Mouse (Mus musculus) hindbrain, postnatal 0 days (tissue): ENCODE measurements at regions not wholly inside any gene's neighbourhood (a gene's known extent, or its start where the extent isn't known, plus 50 kb on each side); places are given as distances from the start of the nearest gene placed in this dataset.

Experiments
- ATAC-seq: fragments of 200-750 bp; cut with Nextera tagmentation; 2 replicates; pipeline ENCODE4 v1.8.0; 2017; ENCODE audit warnings: mild to moderate bottlenecking, moderate TSS enrichment, moderate library complexity
- DNase-seq: peaks from one replicate; pipeline ENCODE4 v3.0.0-alpha.2; 2015; ENCODE audit warnings: low spot score
- H3K27ac ChIP-seq: fragments of 300-500 bp; sonication (generic); 2 replicates; pipeline ENCODE4 v1.5.1; 2014; ENCODE audit warnings: mild to moderate bottlenecking
- H3K27me3 ChIP-seq: fragments of 300-500 bp; sonication (generic); 2 replicates; pipeline ENCODE4 v1.6.1; 2014; ENCODE audit warnings: low read length, mixed read lengths; ENCODE audit not compliant: insufficient read depth
- H3K36me3 ChIP-seq: fragments of 300-500 bp; sonication (generic); 2 replicates; pipeline ENCODE4 v1.6.1; 2014; ENCODE audit warnings: low read length, mixed read lengths; ENCODE audit not compliant: insufficient read depth
- H3K4me1 ChIP-seq: fragments of 300-500 bp; sonication (generic); 2 replicates; pipeline ENCODE4 v1.6.1; 2014; ENCODE audit warnings: antibody characterized with exemption, low read length, mixed read lengths; ENCODE audit not compliant: insufficient read depth
- H3K4me2 ChIP-seq: fragments of 300-500 bp; sonication (generic); 2 replicates; pipeline ENCODE4 v1.6.1; 2014; ENCODE audit warnings: low read depth, mild to moderate bottlenecking, low read length, moderate library complexity, mixed read lengths
- H3K4me3 ChIP-seq: fragments of 300-500 bp; sonication (generic); 2 replicates; pipeline ENCODE4 v1.5.1; 2014; ENCODE audit warnings: low read length
- H3K9ac ChIP-seq: fragments of 300-500 bp; sonication (generic); replicated peaks from 2 replicates; pipeline ENCODE4 v1.6.1; 2014; ENCODE audit warnings: mild to moderate bottlenecking, low read length, moderate library complexity, mixed read lengths
- H3K9me3 ChIP-seq: fragments of 300-500 bp; sonication (generic); 2 replicates; pipeline ENCODE4 v1.6.1; 2016; ENCODE audit warnings: low read length, mixed read lengths
- CTCF ChIP-seq: IDR thresholded peaks from 2 replicates; pipeline ENCODE4 v1.5.1; 2016; ENCODE audit warnings: antibody characterized with exemption, control low read depth, low read depth
- WGBS: fragments of 180-500 bp; shearing (Covaris S2); extraction: QIAGEN DNeasy Blood & Tissue Kit; methylation state at CpG from one replicate; pipeline ENCODE4 v1.1.7; 2014; 5-methylcytosine and 5-hydroxymethylcytosine counted together

- DNase-seq (no peak), ATAC-seq (no peak)
- H3K36me3 ChIP-seq, result no peaks in the 10 kb centered on the region
- TF ChIP-seq CTCF, result no peak
- no peak overlapping the region for H3K4me2 ChIP-seq
- H3K4me3 ChIP-seq, result no peak overlapping the region
- no peaks in the 10 kb centered on the region for H3K4me1 ChIP-seq
- H3K27me3 ChIP-seq, result no peaks in the 10 kb centered on the region
- H3K27ac ChIP-seq, result no peak overlapping the region
- H3K9ac ChIP-seq, result no peak overlapping the region
- H3K9me3 ChIP-seq, result no peaks in the 10 kb centered on the region
Observed at GRCm38 (mm10) chrX:17026161-17026829, 114.7 kb upstream of the Ndp start.

- 63% methylated on average over 1 of the region's 1 CpGs for WGBS
- Histone ChIP-seq H3K9ac (no peak overlapping the region), H3K36me3 (no peaks in the 10 kb centered on the region), H3K9me3 (no peaks in the 10 kb centered on the region), H3K27me3 (no peaks in the 10 kb centered on the region), H3K4me1 (no peaks in the 10 kb centered on the region), H3K4me2 (no peak overlapping the region), H3K27ac (no peak overlapping the region), H3K4me3 (no peak overlapping the region)
- ATAC-seq, result no peak
- no peak for TF ChIP-seq CTCF
- DNase-seq, result no peak
Observed at GRCm38 (mm10) chrX:17017823-17018222, 106.2 kb upstream of the Ndp start.

- Histone ChIP-seq H3K9me3 (no peaks in the 10 kb centered on the region), H3K4me3 (no peak overlapping the region), H3K27me3 (no peaks in the 10 kb centered on the region), H3K27ac (no peak overlapping the region), H3K9ac (no peak overlapping the region), H3K4me1 (no peaks in the 10 kb centered on the region), H3K4me2 (no peak overlapping the region), H3K36me3 (no peaks in the 10 kb centered on the region)
- DNase-seq, result no peak
- 65% methylated on average over 2 of the region's 2 CpGs for WGBS
- ATAC-seq, result no peak
- TF ChIP-seq CTCF, result no peak
Observed at GRCm38 (mm10) chrX:17009188-17009587, 97.6 kb upstream of the Ndp start.

- H3K36me3 ChIP-seq, result no peaks in the 10 kb centered on the region
- WGBS, result 31% methylated on average over 5 of the region's 5 CpGs
- no peak overlapping the region for H3K4me2 ChIP-seq
- no peaks in the 10 kb centered on the region for H3K4me1 ChIP-seq
- no peak overlapping the region for H3K4me3 ChIP-seq
- ATAC-seq (peak; percentile 79), DNase-seq (peak; percentile 76)
- no peaks in the 10 kb centered on the region for H3K9me3 ChIP-seq
- H3K27ac ChIP-seq, result no peak overlapping the region
- no peaks in the 10 kb centered on the region for H3K27me3 ChIP-seq
- TF ChIP-seq CTCF, result no peak
- no peak overlapping the region for H3K9ac ChIP-seq
Observed at GRCm38 (mm10) chrX:16998578-16998977, 87.0 kb upstream of the Ndp start.
